Mouse (Mus musculus) lung, adult 10 weeks (tissue): ENCODE results near the gene Jaml. TPM values are rescaled to one million over a fixed set of nuclear protein-coding genes. Genes with fewer than 3 reads are reported as not detected.

Experiments
- polyA plus RNA-seq: library from polyadenylated mRNA; stranded (reverse); fragments of 350-450 nt; fragmentation: Illumina TruSeq; extraction: RNeasy Lipid Tissue Mini Kit (QIAGEN cat#74804); gene quantifications from one replicate; pipeline ENCODE4 v1.2.3, GENCODE M21; 2014; ENCODE audit warnings: low read depth, low replicate concordance; ENCODE audit not compliant: insufficient read depth

Jaml gene
- polyA plus RNA-seq = 4.2 TPM

DNA sequence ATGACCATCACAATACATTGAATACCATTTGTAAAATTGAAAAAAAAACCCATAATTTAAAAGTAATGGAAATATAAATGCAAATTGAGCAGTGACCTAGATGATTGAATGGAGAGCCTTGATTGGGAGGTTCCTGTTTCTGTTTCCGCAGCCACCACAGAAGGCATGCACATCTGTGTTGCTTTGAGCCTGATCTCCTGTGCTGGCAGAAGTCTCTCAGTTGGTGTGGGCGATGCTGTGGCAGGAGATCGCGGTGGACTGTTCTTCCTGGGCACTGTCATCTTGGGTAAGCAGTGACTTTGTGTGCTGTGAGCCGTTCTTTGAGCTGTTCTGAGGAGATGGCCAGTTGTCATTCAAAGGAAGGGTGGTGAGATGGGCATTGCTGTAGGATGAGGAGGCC lies at the start of gene Jaml:
Gene Jaml (plus strand): TSS at position 173 of the 400 bp plus-strand sequence.

DNA sequence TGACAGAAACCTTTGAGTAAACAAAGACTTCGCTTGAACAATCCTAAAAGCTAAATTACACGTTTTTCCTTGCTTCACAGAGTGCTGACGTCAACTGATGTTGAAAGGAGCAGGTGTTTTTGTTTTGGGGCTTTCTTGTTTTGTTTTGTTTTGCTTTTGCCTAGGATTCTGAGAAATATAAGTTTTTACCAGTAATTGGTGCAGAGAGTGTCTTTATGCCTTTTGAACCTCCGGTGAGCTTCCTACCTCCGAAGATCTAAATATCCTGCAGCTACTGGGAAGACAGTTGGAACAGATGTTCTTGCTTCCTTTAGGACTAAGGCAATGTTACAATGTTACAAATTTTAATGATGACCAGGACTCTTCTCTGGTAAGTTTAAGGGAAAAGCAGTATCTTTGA lies 39.5 kb upstream of the Jaml start, which contains the start of gene Mpzl2:
Gene Mpzl2 (plus strand): TSS at position 301 of the 400 bp plus-strand sequence.

DNA sequence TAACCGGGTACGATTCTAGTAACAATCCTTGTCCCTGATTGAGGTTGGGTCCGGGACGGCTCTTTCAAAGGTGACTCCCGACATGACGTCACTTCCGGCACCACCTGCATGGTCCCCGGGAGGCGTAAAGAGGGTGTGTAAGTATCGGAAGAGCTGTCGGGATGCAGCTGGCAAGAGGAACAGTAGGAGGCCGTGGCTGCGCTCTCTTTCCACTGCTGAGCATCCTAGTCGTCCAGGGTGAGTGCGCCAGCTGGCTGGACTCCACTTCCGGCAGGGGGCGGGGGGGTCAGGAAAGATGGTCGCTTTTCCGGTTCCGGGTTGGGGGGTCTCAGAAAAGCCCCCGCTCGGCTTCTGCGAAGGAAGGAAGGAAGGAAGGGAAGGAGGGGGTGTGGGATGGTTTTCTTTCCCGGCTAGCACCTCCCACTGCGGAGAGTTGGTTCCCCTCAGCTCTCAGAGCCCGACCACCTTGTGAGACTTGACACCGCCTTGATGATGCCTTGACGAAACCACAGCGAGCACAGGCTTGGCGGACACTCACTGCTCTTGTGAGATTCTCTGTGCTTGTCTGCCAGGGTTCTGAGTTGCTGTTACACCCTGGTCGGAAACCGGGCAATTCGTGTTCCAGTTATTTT lies 23.8 kb upstream of the Jaml start, which contains the start of gene Mpzl3:
Gene Mpzl3 (plus strand): TSS at position 105 of the 632 bp plus-strand sequence.

DNA sequence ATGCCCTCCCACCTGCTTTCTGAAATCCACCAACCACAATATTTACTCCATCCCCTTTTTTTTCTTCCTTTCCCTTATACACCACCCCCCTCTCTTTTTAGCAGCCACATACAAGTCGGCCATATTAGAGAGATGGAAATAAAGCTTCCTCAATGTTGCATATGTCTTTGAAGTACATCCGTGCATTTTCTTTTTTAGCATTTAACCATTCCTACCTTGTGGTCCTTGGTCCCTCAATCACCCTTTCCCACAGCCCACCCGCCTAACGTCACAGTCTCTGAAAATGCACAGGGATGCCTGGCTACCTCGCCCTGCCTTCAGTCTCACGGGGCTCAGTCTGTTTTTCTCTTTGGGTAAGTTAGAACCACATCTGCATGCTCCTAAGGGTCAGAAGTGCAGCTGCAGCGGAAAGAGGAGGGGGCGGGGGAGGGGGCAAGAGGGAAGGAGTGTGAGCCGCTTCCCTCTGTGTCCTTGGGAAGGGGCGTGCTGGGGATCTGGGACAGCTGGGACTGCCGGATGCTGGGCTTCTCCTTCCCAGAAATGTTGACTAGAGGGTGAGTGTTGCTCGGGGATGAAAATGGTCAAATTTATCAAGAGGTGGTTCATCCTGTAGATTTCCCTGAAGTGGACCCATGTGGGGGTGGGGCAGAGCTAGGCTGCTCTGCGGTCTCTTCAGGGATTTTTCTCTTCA lies 38.9 kb downstream of the Jaml start, which contains the start of gene Scn2b:
Gene Scn2b (plus strand): TSS at position 42 of the 691 bp plus-strand sequence.

DNA sequence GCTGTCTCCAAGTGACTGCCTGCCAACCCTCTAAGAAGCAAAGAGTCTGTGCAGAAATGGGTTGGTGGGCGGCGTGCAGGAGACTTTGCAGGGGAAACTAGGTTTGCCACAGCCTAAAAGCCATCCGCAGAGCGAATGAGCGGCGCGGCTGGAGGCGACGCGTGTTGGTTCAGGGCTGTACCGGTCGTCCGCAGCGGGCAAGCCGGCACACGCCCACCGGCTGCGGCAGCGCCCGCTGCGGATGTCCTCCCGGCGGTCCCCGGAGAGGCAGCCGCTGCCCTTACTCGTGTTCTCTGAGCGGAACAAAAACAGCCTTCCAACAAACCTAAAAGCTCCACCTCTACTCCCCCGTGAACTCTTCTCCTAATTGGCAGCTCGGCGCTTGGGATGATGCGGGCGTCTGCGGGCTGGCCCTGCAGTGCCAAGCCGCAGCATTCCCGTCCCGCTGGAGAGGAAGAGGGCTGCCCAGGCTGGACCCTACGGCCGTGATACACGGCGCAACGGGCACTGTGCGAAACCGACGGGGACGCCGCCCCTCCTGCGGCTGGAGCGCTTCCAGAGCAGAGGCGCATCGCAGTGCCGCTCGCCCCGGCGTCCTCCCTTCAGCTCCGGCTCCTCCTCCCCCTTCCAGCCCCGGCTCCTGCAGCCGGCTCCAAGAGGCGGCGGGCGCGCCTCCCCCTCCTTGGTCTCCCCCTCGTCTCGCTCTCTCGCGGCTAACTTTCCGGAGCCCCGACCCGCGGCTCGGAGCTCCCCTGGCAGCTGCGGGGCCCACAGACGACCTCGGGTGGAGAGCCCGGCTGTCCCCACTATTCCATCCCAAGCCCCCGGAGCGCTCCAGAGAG lies 59.4 kb downstream of the Jaml start, which contains the start of gene Scn4b:
Gene Scn4b (plus strand): TSS at position 205 of the 842 bp plus-strand sequence.

Other genes with a start within 250 kb of the Jaml start
- gene Kmt2a, start 197.9 kb upstream of the Jaml start, polyA plus RNA-seq = 3.3 TPM
- gene Atp5l, start 158.4 kb upstream of the Jaml start, polyA plus RNA-seq = 733 TPM
- 10.6 TPM for gene Ube4a, start 113.6 kb upstream of the Jaml start, polyA plus RNA-seq
- 14.7 TPM for gene Cd3g, start 98.8 kb upstream of the Jaml start, polyA plus RNA-seq
- 12.3 TPM for gene Cd3d, start 97.4 kb upstream of the Jaml start, polyA plus RNA-seq
- gene Cd3e, start 69.6 kb upstream of the Jaml start, polyA plus RNA-seq = 5.1 TPM
- gene Mpzl2, start 39.4 kb upstream of the Jaml start, polyA plus RNA-seq = 1.9 TPM
- 2.6 TPM for gene Mpzl3, start 24.0 kb upstream of the Jaml start, polyA plus RNA-seq
- gene Scn2b, start 38.6 kb downstream of the Jaml start, polyA plus RNA-seq = 0.14 TPM
- gene Scn4b, start 59.2 kb downstream of the Jaml start, polyA plus RNA-seq = 0.30 TPM
- gene BC049352, start 102.8 kb downstream of the Jaml start, polyA plus RNA-seq = not detected
- gene Tmprss4, start 124.9 kb downstream of the Jaml start, polyA plus RNA-seq = 16.3 TPM
- 12.3 TPM for gene Il10ra, start 190.0 kb downstream of the Jaml start, polyA plus RNA-seq
- gene Tmprss13, start 239.9 kb downstream of the Jaml start, polyA plus RNA-seq = 1.8 TPM